Mouse (Mus musculus) natural killer cell, adult 2 months (primary cell): ENCODE measurements around the gene Rbpjl.
A peak's percentile ranks its signal among the peaks of the same experiment; 100 is the strongest.

Experiments used
- DNase-seq, 2 experiments: peaks; one replicate each; pipeline ENCODE4 v3.0.0; 2022; ENCODE audit warnings: low spot score in 2 of 2

Rbpjl gene

DNA sequence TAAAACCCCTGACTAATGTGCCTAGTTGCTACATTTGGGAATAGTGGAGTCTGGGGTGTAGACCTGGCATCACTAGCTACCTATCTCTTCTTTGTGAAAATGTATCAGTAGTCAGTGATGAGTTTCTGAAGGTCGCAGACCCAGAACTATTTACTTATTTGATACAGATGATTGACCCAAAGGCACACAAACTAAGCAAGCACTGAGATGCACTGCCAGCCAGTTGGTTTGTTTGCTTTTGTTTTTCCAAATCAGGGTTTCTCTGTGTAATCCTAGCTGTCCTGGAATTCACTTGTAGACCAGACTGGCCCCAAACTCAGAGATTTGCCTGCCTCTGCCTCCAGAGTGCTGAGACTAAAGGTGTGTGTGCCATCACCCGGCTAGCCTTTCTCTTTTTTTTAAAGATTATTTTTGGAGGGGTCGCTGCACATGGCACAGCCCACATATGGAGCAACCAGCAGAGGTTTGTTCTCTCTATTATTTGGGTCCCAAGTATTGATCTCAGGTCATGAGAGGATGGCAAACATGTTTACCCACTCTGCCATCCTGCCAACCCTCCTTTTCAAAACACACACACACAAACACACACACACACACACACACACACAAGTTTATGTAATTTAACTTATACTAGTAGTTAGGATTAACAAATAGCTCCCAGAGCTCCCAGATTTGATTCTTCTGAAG is 42.6 kb downstream of the Rbpjl start:
- no peak for DNase-seq

DNA sequence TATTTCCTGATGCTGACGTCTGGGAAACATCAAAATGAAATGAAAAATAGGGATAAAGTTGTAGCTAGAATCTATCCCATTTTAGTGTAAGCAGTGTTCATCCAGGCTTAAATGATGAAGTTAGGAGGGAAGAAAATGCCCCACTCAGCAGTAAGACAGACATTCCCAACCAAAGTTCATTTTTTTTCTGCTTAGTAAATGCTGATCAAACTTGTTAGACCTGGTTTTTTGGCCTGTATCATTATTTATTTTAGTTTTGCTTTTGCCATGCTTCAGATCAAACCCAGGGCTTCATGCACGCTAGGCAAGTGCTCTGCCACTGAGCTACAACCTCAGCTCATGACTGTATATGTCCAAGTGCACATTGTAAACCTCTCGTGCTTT is 43.1 kb downstream of the Rbpjl start:
- DNase-seq = no peak

DNA sequence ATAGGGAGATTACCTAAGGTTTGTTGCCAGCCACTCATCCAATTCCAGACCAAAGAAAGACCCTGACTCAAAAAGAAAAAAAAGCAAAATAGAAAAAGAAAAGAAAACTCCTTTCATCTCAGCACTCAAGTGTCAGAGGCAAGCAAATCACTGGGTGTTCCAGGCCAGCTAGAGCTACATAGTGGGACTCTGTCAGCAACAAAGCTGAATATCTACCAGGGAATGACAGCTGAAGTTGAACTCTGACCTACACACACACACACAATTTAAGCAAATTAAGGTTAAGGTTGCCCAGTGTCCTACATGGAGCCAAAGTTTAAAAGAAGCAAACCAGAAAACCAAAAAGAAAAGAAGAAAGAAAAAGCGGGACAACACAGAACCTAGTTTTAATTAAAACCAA is 45.2 kb downstream of the Rbpjl start:
- no peak for DNase-seq

DNA sequence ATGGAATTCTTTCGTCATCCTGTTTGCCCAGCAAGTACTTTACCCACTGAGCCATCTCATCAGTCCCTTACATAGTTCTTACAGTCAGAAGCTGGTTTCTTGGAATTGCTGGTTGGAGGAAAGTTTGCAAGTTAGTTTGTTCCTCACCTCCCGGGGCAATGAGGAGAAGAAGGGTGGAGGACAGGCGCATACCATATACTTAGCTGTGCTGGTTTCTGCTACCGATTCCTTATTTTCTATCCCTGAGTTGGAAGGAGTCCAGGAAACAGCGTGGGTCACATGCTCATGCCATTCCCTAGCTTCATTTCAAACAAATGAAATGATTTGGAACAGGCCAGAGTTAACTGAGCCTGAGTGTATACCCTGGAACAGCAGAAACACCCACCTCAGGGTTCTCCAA is 46.0 kb downstream of the Rbpjl start:
- no peak for DNase-seq

DNA sequence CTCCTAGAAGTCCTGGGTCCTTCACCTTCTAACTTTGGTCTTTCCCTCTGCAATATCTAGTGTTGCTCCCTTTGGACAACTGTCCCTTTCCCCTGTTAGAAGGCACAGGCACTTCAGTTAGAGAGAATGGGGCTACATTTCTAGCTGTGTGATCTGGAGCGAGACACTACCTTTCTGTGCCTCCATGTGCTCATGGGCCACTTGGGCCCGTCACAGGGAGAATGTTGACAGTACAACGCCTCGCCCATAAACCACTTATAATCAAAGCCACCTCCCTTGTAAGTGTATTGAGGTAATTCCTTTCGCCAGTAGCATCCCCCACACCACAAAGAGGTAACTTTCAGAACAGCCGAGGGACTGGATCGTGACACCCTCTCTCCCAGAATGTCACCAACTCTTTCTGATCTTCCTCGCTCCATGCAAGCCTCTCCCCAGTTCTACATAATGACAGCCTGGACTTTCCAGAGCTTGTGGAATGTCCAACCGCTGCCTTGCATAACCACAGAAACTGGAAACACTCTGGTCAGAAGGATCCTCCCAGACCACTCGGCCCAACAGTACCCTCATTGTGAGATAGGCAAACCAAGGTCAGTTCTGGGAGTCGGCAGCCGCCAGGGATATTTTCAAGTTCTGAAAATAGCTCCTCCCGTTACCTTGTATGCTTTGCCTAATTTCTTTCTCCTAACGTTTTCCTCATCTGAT is 46.6 kb downstream of the Rbpjl start:
- no peak for DNase-seq

DNA sequence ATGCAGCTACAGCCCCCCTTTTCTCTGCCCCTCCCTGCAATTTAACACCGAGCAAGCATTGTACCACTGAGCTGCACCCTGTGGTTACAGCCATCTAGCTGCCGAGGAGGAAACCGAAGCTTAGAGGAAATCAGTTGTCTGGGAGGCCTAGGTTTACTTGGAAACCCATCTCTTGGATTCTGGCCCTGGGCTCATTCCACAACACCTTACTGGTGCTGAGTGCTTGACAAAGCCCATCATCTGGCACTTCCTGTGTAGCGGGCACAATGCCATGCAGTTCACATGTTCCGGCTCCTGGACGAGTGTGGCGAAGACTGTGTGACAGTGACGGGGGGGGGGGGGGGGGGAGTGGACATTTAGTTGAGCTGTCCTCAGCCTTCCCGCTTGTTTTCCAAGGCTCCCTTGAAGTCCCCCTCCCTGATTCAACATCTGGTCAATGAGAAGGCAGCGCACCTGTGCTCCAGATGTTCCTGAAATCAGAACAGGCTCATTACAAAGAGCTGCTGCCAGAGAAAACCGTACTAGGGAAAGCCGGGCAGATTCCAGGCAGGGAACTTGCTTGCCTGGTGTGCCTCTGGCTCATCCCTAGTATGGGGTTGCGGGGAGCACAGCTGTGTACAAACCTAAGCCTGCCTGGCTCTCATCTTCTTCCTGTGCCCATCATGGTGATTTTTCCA is 49.2 kb downstream of the Rbpjl start:
- DNase-seq = no peak

DNA sequence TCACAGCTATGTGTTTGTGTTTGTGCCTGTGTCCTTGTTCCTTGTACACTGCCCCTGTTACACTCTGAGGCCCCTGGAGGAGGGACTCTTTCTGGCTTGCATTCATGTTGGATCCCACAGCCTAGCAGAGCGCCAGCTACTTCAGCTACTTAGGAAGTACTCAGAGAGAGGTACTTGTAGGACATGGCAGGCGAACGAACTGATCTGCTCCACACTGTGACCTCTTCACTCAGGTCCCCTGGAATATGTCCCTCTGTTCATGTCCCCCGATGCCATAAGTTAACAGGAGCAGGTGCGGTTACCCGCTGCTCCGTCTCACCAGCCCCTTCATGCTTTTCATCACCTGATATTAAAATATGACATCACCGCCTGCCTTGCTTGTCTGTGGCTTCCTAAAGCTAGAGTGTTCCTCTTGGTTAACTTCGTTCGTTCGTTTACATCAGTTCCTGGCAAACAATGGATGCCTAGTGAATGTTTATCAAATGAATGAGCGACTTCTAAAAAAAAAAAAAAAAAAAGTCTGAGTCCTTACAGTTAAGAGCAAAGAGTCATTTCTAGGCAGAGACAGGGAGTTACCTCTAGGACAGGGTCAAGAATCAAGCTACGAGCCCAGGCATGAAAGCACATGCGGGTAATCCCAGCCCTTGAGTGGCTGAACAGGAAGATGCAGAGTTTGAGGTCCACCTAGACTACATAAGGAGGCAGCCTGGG is 50.3 kb downstream of the Rbpjl start:
- DNase-seq = no peak

DNA sequence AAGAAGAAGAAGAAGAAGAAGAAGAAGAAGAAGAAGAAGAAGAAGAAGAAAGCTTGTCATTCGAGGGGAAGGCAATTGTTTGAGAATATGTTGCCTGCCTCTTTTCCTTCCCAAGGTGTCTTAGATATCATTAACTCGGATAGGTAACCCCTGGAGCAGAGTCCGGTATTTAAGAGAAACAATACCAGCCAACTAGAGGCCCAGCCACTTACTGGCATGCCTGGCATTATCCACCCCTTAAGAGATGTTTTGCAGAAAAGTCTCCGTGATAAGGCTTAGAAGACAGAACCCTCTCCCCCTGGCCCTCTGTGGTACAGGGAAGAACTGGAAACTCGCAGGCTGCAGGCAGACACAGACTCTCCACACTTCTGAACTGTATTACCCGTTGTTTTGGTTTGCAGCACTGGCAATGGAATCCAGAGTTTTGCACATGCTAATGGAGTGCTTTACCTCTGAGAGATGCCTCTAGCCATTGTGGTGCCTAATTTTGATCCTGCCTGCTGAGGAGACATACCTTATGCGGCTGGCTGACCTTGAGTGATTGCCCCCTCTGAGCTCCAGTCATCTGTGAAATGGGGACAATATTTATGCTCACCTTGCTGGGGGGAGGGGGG is 51.1 kb downstream of the Rbpjl start:
- DNase-seq = no peak

DNA sequence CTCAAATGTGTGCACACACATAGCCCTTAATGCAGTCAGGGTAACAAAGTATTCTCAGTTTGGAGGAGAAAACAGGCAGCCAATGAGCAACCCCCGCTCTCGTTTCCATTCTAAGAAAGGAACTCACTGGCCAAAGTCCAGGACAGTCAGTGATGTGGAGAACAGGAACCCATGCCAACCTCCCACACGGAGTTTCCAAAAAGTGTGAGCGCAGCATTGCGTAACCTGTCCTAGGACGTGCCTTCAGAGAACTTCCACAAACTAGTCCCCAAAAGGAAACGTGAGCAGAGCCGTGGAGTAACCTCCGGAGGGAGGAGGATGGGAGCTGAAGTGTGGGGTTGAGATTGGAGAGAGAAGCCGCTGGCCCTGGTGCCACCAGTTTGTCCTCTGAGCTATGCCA is 51.9 kb downstream of the Rbpjl start:
- DNase-seq = no peak

DNA sequence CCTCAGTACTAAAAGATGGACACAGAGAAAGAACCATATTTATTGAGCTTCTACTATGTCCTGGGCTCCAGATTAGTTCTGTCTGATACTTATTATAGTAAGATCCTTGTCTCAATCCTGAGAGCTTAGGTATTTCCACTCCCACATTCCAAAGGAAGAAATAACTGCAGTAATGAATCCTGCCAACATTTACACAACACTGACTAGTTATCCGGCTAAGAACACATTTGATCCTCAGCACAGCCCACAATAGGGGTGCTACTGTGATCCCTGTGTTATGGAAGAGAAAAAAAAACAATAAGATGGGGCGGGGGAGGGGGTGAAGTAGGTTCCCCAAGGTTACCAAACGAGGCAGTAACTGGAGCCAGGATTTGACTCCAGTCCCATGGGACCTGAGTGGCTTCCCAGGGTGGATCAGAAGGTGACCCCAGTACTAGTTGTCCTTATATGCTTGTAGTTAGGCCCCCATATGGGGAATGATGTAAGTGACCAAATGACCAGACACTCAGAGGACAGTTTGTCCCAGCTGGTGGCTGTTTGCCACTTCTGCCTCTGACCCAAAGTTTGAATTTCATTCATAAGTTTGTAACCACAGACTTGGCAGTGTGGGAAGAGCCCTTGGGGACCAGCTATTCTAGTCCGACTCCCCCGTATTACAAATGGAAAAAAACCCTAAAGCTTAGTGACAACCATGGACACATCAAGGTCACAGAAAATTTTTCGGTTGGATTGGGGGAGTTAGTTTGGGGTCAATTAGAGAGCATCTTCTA is 52.7 kb downstream of the Rbpjl start:
- DNase-seq = no peak

DNA sequence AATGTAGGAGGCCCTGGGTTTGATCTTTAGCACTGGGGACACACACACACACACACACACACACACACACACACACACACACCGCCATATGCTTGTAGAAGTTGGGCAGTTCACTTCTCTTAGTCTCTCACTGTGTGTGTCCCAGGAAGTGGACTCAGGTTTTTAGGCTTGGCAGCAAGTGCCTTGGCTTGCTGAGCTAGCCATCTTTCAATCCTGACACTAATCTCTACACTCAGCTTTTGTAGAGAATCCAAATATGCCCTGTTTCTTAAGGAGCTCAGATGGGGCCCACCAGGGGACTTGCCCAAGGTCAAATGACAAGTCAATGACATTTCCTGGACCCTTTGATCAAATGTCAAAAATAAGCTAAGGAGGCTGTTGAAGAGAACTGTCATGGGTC is 53.5 kb downstream of the Rbpjl start:
- DNase-seq = no peak

DNA sequence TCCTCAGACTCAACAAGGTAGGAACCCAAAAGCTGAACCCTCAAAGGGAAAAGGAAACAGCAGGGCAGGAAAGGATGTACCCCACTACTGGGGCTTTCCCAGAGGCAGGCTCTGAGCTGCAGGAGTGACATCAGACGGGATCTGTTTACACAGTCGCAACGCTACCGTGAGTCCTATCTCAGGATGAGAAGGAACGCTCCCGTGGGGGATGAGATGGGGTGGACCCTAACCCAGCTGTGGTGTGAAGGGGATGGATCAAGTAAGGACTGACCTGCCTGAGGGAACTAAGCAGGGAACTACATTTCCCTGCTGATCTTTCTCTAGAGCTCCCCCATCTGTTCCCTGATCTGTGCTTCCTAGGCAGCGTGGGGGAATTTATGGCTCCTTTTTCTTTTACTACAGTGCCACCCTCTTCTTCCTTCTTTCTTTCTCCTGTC is 53.9 kb downstream of the Rbpjl start, which contains the start of gene Sys1:
Gene Sys1 (plus strand): TSS at position 101 of the 437 bp plus-strand sequence.
- DNase-seq = peak; percentile 21 to 44

DNA sequence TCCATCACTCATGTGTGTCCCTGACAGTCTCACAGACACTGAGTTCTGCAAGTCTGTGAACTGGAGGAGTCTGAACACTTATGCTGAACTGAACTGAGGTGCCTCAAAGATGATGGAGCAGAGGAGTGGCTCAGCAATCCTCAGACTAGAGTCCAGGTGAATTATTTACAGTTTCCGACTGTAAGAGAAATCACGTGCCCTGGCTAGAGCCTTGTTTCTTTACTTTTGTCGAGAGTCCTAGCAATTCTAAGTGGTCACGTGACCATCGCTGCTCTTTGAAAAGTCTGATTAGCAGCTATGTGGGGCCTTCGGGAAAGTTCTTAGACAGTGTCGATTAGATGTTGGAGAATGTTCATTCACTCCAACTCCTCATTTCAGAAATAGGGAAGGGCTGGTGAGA is 55.0 kb downstream of the Rbpjl start:
- no peak for DNase-seq

DNA sequence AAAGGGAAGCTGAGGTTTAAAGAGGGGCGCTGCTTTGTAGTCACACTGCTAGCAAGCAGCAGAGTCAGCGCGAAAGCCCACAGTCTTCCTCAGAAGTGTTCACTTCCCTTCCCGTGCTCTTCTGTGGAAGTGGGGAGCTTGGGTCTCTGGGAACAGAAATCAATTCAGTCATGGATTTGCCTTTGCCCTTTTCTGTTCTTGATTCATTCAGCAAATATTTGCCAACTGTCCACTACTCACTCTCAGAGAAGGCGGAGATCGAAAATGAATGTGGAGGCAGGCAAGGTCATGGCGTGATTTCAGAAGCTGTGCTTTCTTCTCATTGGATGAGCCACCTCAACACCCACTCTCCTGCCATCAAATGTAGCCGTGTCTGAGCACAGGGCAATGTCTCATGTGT is 55.6 kb downstream of the Rbpjl start:
- no peak for DNase-seq

DNA sequence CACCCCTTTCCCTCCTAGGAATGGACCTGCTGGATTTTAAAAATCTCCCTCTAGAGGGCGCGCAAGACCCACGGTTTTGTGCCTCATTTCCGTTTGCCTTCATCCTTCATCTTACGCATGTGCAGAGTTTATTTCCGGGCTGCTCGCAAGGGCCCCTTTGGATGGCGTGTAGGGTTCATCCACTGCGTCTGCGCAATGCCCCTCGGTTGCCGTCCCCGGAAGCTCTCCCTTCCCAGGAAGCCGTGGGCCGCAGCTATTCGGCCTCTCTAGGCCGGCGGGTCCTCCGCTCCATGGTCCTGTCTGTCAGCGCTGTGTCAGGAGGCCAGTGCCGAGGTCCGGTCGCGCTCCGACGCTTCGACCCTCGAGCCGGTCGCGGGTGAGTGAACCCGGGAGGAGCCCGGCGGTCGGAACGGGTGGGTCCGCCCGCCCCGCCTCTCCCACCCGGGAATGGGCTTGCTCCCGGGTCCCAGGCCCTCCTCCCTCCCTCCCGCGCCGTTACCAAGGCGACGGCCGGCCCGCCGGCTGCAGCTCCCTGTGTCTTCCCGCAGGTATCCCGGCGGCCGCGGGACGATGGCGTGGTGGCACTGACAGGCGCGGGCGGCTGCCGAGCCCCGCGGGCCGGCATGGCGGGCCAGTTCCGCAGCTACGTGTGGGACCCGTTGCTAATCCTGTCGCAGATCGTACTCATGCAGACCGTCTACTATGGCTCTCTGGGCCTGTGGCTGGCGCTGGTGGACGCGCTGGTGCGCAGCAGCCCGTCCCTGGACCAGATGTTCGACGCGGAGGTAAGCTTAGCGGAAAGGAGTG is 58.0 kb downstream of the Rbpjl start, which contains the start of gene Gm20458:
Gene Gm20458 (plus strand): TSS at position 223 of the 807 bp plus-strand sequence.
- peak; percentile 95 for DNase-seq
